Mouse (Mus musculus): ENCODE measurements around the gene Minos1.
A peak's percentile ranks its signal among the peaks of the same experiment; 100 is the strongest.

Gene Minos1

DNA sequence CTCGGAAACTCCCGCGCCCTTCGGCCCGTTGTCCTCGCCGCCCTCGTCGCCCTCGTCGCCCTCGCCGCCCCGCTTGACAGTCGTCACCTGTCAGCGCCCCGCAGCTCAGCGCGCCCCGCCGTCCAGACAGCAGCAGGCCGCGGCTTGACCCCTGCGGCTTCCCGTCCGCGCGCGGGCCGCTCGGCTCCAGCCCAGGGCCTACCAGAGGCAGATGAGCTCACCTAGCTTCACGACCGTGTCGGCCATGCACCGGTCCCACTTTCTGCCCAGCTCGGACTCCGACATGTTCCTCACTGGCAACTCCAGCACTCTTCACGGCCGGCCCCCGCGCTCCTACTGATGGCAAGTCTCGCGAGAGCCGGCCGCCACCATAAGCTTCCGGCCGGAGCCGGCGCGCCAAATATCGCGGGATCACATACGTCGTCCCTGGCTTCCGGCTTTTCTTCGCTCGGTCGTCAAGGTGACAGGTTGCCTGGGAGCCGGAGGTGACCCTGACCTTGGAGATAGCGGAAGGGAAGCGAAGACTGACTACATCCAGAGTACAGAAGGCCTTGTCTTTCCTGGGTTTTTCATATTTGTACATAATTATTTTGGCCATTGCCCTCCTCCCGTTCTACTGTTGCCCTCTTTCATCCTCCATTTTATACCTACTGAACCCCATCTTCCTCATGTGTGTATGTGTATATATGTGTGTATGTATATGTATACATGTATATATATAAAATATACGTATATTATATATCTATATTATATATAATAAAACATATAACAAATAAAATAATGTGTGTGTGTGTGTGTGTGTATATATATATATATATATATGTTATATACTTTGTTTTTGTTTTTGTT, at the start of gene Minos1:
TSS of gene Minos1 (minus strand) at position 413 of the 849 bp plus-strand sequence.
- DNase-seq, result peak; percentile 97

DNA sequence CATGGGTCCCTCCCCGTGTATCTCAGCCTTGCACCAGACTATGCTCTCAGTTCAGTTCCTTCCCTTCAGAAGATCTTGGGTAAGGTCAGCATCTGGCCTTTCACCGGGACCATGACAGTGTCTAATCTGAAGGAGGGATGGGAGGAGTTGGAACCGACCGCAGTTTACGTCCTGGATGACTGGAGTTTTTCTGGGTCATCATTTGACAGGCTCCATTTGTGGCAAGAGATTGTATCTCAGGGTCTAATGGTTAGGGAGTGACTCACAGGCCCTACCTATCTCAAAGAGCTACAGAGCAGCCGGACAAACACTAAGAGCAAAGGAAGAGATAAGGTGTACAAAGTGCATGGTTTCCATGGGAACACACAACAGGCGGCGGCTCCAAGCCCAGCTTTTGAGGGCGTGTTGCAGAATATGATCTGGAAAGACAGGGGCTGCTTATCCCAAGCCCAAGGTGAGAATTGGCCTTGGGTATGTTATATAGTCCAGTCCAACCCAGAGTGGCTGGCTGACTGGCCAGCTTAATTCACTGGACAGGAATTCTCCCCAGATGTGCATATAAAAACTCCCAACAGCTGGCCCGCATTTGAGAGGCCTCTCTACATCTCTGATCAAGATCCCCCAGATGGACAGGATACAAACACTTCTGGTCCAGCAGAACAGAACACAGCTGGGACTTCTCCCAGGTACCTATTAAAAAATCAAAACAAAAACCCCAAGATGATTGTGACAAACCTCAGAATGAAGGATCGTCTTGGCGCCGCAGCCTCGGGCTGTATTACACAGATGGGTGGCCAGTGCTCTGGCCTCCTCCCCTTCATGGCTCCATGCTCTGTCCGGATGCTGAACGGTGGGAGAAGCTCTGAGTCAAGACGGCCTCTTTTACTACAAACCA, 49.1 kb upstream of the Minos1 start:
- DNase-seq, result no peak

DNA sequence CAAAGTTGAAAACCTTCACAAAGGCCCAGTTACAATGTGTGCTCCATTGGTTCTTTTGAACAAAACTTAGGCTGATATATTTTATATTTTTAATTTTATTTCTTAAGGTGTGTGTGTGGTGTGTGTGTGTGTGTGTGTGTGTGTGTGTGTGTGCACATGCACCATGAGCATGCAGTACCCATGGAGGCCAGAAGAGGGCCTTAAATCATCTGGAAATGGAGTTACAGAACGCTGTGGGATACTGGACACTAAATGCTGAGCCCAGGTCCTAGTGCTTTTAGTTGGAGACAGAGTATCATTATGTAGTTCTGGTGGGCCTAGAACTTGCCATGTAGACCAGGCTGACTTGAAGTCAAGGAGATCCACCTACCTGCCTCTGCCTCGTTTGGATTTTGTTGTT, 48.3 kb upstream of the Minos1 start:
- DNase-seq, result no peak

DNA sequence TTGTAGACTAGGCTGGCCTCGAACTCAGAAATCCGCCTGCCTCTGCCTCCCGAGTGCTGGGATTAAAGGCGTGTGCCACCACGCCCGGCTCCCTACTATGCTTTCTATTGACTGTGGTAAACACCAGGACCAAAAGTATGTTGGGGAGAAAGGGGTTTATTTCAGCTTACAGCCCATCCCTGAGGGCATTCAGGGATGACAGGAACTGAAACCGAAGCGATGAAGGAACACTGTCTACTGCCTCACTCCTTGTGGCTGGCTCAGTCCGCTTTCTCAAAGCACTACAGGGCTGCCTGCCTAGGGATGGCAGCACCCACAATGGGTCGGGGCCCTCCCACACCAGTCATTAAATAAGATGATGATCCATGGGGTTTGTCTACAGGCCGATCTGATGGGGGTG, 47.5 kb upstream of the Minos1 start:
- no peak for DNase-seq

DNA sequence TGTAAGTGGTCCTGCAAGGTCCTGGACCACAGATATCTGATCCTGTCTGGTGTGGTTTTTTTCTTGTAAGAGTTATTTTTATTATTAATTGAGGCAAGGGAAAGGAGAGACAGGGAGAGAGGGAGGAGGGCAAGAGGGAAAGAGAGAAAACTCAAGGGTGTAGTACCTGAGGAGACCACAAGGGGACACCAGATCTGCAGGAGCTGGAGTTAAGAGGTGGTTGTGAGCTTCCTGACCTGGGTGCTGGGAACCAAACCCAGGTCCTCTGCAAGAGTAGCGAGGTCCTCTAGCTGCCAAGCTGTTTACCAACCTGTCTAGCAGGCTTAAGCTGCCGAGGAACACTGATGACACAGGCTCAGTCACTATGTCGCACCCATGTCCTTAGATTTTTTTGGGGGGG, 47.0 kb upstream of the Minos1 start:
- DNase-seq, result no peak

DNA sequence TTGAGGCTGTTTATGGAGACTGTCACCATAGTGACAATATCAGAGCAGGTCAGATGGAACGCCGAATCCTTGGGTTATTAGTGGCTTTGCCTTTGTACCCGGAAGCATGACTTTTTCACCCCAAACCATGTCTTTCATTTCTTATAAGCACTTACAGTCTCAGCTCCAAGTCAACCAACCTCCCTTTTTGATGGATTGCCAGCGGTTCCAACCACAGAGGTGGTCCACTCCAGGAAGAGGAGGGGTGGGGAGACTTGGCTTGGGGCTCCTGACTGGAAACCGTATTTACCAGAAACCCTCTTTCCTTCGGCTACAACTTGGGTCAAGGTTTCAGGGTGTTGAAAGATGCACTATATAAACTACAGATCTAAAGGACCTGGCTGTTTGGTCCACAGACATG, 45.1 kb upstream of the Minos1 start:
- DNase-seq, result no peak

DNA sequence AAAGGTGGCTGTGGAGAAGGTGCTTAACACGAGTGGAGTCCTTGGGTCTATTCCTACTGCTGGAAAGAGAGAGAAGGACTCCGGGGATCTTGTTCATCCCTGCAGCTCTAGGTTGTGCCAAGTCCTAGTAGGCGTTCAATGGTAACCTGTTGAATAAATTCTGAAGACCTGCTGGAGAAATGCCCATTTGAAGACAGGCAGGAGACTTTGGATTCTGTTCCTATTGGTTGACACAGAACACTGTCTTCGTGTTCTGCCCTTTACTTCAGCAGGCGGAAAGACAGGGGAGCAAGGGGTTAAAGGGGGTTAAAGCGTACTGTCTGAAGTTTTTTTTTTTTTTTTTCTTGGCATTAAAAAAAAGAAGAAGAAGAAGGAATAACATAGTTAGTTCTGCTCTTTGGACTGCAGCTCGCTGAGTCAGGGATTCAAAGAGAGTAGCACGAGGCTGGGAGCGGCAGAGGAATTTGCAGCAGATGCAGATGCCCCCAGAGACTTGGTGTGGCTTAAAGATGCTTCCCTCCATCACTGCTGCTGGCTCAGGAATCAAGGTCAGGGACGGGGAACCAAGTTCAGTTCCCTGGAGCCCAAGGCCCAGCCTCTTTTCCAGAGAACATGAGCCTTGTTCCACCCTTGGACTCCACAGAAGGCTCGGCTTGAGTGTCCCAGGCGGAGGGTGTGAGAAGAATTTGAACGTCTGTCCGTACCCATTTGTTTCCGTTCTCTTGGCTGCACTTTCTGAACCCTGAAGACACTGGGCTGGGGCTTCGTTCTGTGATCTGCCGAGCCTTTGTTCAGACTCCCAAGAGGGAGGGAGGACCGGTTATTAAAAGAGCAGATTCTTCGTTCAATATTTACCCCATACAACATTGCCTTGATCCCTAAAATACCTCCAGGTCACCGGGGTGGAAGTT, 44.4 kb upstream of the Minos1 start:
- no peak for DNase-seq

DNA sequence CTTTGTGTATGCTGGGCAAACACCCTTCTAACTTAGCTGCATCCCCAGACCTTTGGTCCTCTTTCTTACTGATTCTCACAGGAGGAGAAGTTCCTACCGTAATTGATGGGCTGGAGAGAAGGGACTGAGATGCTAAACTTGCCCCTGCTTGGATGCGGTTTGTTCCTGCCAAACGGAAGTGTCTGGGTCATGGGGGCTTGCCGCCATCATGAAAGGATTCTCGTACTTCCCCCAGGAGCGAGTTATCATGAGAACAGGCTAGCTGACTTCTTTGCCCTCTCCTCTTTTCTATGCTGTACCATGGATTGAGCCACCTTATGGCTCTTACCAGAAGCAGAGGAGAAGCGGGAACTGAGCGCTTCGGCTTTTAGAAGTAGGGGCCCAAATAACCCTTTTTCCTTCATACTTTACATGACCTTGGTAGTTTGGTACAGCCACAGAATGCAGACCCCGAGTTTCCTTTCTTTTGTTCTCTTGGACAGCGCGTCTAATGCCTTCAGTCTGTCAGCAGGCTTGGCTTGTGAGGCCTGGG, 38.9 kb upstream of the Minos1 start:
- DNase-seq, result no peak

DNA sequence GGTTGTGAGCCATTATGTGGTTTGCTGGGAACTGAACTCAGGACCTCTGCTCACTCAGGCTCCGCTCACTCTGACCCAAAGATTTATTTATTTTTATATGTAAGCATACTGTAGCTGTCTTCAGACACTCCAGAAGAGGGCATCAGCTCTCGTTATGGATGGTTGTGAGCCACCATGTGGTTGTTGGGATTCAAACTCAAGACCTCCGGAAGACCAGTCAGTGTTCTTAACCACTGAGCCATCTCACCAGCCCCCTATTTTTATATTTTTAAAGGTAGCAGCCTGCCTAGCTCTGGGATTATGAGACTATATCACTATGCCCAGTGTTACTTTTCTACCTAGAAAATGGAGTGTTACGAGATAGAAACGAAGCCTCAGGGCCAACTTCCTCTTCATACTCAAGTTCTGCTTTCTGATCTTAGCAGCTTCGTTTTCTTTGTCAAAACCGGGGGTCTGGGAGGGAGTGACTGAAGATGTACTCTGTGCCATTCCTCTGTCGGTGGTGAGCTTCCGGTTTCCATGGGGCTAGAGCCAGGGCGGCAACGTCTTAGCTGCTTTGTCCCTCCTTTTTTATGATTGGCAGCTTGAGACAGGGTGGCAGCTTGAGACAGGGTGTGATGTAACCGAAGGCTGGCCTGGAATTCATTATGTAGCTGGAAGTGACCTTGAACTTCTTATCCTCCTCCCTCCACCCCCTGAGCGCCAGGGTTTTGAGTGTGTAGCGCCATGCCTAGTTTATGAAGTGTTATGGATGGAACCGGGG, 38.3 kb upstream of the Minos1 start:
- DNase-seq, result no peak

DNA sequence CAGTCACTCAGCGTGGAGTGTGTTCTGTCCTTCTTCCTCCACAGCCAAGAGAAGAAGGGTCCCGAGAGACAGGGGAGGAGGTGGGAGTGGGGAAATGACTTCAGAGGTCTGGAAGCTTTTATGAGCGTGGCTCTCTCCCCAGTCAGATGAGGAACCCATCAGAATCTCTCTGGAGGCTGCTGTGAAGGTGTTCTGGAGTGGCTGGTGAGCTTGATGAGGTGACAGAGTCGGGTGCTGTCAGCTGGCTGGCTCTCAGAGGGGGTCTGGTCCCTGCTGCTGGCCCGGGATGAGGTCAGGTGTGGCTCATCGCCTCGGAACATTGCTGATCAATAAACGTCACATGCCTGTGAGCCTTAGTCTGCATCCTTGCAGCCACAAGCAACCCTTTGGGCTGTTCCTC, 36.2 kb upstream of the Minos1 start:
- DNase-seq, result no peak

DNA sequence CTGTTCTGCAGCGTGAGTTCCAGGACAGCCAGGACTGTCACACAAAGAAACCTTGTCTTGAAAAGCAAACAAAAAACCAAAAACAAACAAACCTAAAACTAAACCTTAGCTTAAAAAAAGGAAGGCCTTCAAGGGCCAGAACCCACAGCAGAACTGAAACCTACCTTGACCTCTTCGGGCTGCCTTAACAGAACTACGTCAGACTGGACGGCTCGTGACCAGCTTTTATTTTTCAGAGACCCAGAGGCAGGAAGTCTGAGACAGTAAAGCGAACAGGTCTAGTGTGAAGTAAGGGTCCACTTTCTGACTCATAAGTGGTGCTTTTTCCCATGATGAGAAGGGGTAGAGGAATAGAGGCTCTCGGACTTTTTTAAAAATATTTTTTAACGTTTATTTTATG, 35.3 kb upstream of the Minos1 start:
- DNase-seq, result no peak

DNA sequence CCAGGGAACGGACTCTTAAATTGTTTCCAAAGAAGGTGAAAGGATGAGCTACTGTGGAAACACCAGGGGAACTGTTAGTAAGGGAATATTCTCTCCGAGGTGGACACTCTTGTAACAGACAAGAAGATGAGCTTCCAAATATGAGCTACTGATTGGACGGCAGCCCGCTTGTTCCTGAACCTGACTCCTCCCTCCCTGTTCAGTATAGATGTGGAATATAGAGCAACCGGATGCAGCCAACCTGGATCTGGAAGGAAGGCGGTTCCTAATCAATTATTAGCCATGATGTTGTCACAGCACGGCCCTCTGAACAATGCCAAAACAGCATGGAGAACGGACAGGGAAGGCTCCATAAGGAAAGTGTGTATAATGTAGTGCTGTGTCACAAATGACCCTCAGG, 34.3 kb upstream of the Minos1 start:
- no peak for DNase-seq

DNA sequence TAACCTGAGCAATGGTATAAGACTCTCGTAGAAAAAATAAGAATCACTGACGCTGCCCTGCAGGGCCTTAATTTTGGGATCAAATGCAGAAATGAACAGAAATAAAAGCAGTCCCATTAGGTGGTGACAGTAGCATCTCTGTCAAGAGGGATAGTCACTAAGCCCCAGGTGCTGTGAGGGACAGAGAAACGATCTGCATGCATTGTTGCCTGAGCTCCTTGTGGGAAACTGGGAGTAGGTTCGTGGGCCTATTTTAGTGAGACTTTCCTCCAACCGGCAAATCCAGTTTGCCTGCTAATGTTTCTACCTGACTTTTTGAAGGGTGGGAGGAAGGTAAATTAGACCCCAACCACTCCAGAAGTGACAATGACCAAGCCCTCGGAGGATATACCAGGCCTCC, 33.2 kb upstream of the Minos1 start:
- no peak for DNase-seq

DNA sequence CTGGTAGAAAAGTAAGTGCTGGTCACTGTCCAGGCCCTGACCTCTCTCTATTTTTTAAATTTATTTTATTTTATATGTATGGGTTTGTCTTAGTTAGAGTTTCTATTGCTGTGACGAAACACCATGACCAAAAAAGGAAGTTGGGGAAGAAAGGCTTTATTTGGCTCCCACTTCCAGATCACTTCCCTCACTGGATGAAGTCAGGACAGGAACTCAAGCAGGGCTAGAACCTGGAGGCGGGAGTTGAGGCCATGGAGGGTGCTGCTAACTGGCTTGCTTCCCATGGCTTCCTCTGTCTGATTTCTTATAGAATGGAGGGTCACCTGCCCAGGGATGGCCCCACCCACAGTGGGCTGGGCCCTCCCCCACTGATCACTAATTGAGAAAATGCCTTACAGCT, 30.2 kb upstream of the Minos1 start:
- no peak for DNase-seq

DNA sequence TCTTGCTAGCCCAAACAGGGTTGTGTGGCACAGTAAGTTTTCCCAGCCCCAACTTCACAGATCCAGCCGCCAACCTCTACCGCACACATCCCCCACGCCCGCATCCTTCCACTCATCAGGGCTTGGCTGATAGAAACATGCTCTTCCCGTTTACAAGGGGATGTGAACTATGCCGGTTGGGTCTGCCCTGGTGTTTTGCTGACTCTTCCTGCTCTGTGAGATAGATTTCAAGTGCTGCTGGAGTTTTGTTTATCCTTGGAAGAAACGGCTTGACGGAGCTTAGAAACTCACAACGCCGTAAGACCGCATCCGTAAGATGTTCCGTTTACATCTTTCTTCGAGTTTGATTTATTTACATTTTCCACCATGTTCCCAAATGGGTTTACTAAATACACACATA, 27.4 kb upstream of the Minos1 start:
- DNase-seq, result no peak

DNA sequence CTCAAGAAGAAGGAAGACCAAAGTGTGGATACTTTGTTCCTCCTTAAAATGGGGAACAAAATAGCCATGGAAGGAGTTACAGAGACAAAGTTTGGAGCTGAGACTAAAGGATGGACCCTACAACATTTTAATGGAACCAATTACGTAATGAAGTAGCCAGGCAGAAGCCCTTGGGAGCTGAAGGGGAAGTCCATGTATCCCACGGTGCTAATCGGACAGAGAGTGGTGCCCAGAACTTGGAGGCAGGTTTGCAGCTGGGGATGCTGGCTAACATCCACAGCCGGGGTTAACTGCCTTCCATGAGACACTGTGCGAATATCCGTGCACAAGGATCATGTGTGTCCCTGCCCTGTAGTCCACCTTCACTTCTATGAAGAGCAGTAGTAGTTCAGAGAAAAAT, 25.6 kb upstream of the Minos1 start:
- no peak for DNase-seq

DNA sequence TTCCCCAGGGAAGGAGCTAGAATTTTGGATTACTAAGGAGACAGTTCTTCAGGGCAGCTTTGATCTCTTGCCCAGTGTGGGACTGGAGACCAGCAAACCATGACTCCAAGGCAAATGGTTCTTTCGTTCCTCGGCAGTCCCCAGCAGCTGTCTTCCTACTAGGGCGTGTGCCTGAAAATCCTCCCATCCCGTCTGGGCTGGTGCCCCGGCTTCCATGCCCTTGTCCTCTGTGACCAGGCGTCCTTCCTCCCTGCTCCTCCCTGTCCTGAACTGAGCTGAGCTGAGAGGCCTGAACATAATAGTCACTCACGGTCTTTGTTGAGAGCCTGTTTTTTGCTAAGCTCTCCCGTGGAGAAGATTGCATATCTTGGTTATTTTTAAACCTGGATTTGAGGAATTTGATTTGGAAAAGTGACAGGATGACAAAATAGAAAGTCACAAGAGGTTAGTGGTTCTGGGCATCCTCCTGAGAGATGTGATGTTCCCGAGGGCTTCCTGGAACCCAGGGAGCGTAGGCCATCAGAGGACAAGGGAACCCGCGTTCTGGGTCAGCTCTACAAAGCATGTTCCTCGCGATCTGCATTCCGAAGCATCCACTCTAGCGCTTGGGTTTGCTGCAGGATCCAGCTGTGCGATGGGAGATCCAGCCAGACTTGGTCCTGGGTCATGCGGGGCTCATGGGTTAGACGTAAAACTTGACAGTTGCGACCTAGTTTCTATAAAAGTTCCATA, 23.8 kb upstream of the Minos1 start:
- no peak for DNase-seq

DNA sequence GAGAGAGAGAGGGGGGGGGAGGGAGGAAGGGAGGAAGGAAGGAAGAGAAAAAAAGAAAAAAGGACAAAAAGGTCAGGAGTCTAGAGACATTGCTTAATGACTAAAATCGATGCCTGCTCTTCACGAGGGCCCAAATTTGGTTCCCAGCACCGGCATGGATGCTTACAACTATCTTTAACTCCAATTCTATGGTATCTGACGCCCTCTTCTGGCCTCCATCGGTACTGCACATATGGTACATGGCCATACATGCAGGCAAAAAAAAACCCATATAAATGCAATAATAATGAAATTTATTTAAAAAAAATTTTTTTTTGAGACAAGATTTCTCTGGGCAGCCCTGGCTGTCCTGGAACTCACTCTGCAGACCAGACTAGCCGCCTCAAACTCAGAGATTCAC, 20.5 kb upstream of the Minos1 start:
- no peak for DNase-seq

DNA sequence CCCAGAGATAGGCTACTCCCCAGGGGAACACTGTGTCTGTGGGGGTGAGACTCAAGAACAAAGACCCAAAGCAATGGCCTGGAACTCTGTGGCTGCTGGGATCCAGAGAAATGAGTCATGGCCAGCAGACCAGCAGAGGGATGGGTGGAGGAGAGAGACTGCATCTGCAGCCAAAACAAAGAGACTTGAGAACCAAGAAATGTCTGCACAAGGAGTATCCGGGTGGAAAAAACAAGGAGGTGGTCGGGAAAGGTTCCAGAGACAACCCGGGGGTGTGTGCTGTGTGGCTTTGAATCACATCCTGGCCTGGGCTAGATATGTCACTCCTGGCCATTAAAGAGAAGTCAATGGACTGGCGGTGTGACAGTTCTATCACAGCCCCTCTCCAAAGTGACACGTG, 15.8 kb upstream of the Minos1 start:
- DNase-seq, result no peak

DNA sequence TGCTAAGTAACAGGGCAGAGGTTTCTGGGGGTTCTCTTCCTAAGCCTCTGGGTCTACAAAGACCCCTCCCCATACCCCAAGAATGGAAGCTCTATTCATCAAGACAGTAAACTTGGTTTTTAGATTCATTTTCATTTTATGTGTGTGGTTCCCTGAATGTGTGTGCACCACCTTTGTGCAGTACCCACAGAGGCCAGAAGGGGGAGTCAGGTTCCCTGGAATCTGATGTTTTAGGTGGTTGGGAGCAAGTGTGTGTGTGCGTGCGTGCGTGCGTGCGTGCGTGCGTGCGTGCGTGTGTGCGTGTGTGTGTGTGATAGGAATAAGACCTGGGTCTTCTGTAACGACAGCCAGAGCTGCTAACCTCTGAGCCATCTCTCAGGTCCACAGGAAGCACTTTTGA, 14.2 kb upstream of the Minos1 start:
- DNase-seq, result no peak

DNA sequence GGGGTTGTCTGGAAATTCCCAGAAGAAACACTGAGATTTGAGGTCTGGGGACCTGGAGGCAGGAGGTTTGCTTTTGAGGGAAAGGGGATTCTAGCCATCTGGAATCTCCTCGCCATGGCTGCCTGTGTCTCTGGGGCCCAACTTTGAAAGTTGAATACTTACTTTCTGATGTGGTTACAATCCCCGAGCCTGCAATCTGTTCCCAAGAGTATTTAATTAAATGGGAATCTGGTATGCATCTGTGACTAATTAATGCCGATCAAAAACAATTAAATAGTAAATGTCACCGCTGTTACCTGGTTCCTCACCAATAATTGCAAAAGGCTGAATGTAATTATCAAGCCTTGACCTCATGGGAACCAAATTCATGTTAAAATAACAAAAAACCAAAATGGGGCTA, 13.7 kb upstream of the Minos1 start:
- no peak for DNase-seq

Data from cerebellum, adult 11 months (tissue).